Mouse (Mus musculus) ovary, postnatal 10 days (tissue): ENCODE results near the gene Ggct.

Experiments used
- DNase-seq: peaks from one replicate; pipeline ENCODE4 v3.0.0; 2022; ENCODE audit warnings: low spot score

Ggct gene

DNA sequence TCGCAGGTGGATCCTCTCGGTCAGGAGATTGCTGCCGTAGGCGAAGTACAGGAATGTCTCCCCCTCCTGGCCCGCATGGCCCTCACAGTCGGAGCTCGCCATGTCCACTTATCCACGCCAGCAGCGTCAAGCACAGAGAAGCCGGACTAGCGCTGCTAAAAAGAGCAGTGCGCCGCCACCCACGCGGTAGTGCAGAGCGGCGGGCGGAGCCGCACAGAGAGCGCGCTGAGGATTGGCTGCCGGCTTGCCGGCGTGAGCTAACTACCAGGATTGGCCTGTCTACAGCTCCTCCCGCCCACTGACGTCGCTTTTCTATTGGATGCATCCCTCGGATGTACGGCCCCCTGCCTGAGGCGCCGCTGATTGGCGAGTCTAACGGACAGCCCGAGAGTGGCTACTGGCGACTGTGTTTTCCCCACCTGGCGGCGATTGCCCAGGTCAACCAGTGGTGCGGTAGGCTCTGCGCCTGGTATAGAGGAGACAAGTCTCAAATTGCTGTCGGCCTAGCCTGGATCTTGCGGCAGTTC, at the start of gene Ggct:
Ggct (minus strand) TSS at position 217 of the 527 bp plus-strand sequence.
- DNase-seq, result peak; percentile 72

DNA sequence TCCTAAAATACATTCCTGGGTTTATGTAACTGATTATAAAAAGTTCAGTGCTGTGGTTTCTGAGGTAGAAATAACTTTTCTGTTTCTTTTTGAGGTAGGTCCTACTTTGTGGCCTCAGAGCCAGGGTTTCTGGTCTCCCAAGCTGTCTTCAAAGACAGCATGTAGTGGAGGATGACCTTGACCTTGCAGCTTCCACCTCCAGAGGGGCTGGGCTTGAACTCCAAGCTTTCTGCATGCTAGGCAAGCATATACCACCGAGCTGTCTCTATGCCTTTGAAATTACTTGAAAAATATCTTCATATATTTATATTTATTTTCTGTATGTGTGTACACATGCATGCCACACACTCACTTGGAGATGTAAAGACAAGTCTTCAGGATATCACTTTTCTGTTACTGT, 47.3 kb upstream of the Ggct start:
- no peak for DNase-seq

DNA sequence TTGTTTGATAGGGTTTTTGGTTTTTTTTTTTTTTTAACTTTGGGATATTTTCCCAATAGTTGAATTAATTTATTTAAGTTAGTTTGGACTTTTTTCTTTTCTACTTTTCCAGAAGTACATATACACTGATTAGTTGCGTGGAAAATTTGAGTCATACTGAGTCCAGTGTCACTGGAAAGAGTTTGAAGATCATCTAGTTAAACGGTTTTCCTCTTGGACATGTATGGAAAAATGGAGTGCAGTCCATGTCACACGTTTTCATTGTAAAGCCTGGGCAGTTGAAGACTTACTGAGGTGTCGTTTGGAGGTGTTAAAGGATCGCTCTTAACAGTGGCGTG, 46.7 kb upstream of the Ggct start:
- DNase-seq, result no peak

DNA sequence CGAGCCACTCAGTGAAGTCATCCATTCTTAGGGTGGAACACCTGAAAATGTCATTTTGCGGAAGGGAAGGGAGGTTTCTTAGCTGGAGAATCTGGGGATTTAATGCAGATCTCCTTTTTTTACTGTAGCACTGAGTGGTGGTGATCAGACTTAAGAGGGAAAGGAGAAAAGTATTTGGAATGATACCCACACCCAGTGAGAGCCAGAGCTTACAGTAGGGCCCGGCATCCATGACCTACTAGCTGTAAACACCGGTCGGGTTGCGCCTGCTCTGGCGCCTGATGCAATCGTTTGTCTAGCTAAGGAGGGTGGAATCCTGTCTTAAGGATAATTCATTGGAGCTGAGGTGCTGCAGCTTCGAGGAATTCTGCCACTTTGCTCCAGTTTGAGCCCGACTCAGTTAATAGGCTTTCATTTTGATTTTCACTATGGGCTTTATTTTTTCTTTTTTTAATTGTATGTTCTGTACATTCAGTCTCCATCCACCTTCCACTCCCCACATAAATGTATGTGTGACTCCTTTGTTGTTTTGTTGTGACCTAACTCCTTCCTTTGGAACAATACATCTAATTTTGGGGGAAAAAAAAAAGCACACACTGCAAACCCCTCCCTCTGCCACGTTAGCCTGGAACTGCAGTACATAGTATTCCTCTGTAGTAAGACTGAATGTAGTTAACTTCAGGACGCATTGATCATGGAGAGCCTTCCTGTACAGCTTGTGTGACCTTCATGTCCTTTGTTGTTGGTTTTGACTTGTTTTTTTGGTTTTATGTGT, 46.1 kb upstream of the Ggct start:
- no peak for DNase-seq

DNA sequence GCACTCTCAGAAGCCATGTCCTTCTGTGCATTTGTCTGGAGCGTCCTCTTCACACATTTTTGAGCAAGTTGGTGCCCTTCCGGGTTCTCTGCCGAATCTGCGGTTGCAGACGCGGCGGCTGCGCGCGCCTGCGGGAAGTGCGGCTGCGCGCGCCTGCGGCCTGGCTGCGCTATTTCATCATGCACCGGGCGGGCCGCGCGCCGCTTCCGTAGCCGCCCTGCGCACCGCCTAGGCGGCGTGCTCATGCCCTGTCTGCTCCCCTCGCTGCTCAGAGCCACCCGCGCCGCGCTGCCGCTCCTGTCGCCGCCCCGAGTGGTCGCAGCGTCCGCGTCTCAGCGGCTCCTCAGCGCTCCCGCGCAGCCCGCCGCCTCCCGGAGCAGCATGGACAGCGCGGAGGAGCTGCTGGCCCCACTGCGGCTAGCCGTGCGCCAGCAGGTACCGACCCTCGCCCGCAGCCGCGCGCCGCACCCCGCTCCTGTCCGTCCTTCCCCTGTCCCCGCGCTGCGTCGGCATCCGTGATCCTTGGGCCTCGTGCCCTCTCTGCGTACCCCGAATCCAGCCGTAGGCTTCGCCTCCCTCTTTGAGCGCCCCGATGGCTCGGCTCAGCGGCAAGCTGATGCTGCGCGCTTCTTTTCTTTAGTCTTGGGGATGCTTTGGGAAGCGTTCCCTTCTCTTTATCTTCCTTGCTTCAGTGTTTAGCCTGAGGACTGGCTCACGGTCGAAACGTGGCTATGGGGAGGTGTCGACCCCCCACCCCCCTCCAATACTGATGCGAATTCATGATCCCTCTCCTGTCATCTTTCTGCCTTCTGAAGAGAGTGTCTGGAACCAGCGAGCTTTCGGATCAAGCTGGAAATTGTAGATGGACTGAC, 45.3 kb upstream of the Ggct start, which contains the start of gene Gars:
Gars (plus strand) TSS at position 209 of the 872 bp plus-strand sequence.
- peak; percentile 70 for DNase-seq

DNA sequence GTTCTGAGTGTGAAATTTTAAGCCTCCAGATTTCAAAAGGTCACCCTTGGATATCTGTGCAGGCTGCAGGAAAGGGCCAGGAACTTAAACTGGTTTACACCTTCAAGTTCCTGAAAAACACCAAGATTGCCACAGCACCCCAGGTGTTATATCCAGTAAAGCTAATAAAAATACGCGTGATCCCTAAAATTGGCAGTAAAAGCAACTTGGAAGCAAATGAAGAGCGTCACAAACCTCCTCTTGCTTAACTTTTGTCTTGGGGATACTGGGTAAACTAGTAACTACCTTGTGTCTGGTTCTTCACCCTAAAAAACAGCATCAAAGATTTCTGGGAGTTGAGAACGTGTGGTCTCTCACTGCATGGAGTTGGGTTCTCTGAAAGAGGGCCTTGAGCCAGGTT, 44.0 kb upstream of the Ggct start:
- no peak for DNase-seq

DNA sequence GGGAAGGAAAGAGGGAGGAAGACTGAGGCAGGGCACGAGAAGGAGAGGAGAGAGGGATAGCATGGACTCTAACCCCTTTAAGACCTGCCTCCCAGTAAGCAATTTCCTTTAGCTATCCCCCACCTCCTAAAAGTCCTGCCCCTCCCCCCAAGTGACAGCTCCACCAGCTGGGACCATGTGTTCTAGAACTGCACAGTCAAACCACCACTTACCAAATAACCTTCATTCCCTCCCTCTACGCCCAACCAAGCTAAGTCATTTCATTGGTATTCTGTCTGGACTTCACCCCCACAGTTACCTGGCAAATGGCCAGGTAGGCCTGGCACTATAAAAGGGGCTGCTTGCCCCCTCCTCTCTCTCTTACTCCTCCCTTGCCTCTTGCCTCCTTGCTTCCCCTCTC, 34.9 kb upstream of the Ggct start:
- no peak for DNase-seq

DNA sequence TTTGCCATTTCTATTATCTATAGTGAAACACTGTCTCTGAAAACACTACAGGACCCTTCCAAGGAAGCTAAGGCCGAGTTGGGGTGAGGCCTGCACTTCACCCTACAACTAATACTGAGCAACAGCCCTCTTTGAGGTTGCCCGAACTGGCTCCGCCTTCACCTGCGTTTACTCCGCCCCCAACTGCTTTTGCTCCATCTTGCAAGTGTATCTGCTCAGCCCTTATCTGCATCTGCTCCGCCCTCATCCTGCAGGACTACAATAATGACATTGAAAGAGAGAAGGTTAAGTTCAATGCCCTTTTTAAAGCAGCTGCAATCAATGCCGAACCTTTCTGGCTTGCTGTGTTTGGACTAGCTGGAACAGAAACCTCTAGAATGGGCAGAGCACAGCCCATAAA, 29.1 kb upstream of the Ggct start:
- DNase-seq, result no peak

DNA sequence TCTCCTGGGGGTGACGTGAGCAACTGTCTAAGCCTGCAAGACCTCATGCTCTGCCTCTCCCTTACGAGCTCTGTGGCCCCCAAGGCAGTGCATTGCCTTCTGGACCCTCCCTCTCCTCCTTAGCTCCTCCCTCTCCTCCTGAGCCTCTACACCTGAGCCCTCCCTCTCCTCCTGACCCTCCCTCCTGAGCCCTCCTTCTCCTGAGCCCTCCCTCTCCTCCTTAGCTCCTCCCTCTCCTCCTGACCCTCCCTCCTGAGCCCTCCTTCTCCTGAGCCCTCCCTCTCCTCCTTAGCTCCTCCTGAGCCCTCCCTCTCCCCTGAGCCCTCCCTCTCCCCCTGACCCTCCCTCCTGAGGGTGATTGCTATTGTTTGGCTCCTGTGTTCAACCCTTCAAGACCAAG, 25.7 kb upstream of the Ggct start:
- no peak for DNase-seq

DNA sequence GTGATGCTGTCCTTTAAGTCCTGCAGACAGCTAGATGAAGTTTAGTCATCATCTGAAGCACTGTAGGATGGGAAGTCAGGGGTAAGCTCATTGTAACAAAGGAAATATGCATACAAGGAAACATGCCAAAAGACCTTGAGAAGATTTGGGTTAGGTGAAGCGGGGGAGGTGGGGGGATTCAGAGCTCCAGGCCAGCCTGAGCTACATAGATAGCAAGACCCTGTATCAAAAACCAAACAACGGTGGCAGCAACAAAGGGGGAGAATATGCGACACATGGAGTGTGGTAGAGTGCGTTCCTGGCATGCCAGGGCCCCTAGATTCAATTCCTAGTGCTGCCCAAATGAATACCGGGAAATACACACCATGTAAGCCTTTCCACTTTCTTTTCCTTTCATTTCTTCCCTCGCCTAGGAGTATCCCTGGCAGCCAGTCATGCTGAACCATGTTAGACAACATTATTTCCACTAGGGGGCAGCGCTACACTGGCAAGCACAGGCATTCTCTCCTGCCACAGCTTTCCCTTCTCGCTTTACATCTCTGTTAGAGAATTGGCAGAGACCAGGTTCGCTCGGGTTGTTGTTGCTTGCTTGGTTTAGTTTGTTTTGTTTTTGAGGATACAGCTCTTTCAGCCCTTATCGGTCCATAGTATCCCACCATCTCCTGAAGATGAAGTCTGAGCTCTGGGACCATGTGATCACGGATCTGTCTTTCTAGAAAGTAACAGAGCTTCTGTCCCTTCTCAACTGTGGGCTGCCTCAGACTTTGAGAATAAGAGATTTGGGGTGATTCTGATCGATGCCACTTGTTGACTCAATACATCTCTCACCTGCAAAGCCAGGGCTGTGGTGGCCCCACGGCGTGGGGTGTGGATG, 24.2 kb upstream of the Ggct start:
- DNase-seq, result no peak

DNA sequence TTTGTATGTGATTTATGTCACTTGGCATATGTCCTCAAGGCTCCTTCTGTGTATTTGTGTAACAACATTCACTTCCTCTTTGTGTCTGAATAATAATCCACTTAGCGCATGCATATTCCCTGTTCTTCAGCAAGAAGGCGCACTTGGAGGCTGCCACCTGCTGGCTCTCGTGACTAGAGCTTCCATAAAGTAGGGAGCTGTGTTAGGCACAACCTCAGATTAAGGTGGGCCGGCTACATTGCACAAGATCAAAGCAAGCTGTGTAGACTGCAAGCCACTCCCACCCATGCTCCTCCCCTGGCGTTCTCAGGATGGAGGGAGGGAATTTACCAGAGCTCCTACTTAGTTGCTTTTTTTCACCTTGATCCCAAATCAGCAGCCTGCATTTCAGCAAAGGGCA, 23.5 kb upstream of the Ggct start:
- no peak for DNase-seq

DNA sequence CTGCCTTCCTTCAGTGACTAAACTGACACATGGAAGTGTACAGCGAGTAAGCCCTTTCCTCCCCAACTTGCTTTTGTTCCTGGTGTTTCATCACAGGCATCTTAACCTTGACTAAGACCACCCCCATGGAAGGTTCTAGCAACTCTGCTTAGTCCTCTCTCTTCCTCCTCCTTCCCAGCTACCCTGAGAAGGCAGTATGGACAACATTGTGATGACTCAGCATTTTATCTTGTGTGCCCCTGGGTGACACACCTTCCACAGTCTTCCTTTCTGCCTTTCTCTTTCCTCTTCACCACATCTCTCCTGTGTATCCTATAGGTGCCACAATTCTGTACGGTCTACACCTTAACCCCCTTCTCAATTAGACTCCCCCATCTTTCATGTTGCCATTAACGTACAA, 21.4 kb upstream of the Ggct start:
- DNase-seq, result no peak

DNA sequence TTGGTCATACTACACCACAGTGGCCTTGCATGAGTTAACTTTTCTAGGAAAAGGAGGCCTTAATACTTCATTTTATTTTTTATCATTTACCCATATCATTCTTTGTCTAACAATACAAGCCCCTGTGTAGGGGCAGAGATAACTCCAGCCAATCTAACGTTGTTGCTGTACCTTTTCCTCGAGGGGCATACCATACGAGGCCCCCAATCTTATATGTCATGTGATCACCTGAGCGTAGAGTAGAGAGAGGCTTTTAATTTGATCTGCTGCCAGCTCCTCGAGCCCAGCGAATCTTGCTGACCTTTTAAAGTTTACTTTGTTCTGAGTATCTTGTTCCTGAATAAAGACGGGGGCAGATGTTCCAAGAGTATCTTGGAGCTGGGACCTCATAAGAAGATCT, 19.8 kb upstream of the Ggct start:
- DNase-seq, result no peak

DNA sequence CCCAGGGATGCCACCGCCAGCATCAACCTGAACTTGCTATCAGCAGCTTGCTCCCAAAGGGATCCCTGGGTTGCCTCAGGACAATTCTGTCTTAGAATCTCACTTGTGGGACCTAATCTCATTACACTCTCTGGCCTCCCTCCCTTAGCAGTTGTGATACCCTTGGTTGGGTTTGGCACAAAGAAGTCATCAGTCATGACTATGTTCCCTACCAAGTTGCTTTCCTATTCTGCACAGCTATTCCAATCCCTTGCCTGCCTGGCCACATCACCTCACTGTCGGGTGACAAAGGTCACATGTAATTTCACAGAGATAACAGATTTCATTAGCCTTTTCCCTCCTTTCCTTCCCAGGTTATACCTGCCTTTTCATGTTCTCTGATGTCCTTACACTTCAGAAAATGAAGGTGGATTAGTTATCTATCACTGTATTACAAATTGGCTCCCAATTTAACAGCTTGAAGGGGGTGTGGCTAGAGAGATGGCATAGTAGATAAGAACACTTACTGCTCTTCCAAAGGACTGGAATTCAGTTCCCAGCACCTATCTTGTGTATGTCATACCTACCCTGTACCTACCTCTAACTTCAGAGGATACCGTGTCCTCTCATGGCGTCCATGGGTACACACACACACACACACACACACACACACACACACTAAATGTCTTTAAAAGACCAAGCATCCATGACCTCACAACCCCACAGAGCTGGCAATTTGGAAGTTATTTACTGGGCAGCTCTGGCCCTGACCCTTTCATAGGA, 17.8 kb upstream of the Ggct start:
- no peak for DNase-seq

DNA sequence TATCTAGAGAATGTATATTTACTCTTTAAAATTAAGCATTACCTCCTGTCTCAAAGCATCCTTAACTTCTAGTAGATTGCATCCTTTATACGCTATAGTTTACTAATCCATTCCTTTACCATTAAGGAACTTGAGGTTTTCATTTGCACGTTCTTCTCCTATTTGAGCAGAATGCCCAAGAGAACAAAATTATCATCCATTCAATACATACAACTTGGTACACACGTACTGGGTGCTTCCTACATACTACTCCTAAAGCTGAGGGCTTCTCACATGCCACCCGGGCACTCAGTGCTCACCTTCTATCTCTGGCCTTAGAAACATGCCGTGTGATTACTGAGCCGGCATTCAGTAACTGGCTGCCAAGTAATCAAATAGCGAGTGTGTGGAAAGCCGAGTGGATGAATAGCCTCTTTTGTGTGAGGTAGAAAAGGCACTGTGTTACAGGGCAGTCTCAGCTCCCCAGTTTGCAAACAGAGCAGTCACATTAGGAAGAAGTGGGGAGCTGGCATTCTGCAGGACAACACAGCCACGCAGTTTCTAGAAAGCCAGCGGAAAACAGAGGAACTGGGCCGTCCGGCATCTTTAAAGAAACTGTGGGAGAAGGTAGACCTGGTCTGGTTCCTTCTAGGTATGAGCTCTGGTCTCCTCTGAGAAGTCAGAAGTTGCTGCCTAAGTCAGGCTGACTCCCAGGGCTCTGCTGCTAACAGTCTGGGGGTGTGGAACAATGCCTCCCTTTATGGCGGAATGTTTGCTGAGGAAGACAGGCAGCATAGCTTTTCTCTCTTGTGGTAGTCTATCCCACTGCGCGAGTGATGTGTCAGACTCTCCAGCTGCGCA, 16.9 kb upstream of the Ggct start:
- no peak for DNase-seq

DNA sequence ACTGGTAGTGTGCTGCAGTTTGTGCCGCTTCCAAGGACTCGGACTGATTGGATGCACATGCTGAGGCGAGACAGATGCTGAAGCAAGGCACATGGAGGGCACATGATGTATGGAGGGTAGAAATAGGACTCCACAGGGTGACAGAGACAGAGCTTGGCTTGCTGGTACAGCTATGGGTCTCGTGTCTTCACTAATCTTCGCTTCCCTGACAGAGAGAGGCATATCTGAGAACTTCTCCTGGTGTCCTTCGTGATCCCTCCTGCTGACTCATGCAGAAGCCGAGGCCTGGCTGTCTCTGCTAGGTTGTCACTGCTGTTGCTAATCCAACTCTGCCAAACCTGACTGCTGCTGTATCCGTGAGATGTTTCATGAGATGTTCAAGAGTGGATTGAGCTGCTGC, 15.7 kb upstream of the Ggct start:
- DNase-seq, result no peak

DNA sequence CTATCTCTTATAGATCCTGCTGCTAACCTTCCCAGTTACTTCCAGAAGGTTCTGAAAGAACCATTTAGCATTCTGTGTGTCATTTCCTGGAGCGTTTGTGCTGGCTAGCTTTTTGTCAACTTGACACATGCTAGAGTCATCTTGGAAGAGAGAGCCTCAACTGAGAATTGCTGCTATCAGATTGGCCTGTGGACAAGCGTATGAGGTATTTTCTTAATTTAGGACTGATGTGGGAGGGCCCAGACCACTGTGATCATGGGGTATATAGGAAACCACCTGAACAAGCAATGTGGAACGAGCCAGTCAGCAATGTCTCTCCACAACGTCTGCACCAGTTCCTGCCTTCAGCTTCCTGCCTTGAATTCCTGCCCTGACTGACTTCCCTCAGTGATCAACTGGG, 10.8 kb upstream of the Ggct start:
- DNase-seq, result no peak

DNA sequence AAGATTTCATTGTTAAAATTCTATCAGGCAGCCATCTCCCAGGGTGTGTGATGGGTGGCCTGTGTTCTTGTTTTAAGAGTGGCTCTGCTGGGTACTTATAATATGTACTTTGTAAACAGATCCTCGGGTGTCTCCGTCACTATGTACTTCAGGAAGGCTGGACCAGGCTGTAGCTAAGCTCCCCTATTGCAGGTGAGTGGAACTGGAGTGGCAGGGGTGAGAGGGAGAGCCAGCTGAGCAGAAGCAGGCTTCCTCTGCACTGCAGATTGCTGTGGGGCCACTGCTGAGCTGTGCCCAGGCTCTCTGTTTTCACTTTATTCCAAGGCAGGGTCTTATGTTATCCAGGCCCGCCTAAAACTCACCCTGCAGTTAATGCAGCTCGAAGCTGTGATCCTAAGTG, 9.7 kb upstream of the Ggct start:
- DNase-seq, result no peak

DNA sequence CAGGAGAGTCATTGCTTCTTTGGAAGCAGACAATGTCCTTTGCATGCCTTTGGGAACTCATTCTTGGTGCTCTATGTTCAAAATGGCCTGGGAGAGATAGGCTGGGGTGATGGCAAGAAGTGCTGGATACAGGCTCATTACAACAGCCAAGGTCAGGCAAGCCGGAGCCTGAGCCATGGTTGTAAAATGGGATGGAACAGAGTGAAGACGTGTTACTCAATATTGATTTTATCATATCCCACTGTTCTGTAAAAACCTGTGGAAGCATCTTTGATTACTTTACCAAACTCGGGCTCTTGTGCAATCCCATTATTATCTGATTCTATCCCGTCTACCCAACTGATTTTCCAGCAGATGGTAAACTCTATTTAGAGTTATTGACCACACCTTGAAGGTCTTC, 8.6 kb upstream of the Ggct start:
- DNase-seq, result no peak

DNA sequence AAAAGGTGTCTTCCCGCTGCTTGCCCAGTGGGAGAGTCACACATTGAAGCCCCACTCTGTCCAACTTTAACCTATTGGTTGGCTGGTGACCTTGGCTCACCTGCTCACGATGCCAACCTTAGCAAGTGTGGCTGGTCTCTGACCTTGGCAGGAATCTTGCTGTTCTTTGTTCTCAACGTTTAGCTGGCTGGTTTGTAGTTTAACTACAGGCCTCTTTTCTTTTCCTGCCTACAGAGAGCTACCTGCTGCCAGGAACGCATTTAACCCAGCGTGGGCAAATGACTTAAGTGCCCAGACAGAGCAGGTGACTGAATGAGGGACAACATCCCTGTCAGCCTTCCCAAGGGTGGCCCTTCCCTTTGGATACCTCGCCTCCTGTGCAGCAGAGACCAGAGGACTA, 5.0 kb upstream of the Ggct start:
- DNase-seq, result no peak

DNA sequence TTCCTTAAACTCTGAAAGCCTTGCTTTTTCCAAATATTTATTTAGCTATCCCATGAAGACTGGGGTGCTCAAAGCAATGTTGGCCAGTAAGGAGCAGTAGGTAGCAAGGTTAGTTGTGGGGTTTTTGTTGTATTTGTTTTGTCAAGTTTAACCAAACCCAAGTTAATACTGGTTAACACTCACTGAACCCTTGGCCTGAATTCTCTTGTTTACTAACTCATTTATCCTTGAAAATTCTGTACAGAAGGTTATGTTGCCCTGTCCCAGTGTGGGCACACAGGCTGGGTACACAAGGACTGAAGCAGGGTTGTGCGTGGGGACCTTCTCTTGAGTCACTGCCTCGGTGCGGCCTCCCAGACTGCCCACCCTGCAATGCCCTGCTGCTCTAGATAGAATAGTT, 3.6 kb upstream of the Ggct start:
- no peak for DNase-seq
